Mouse (Mus musculus): ENCODE measurements around the gene Iba57.

Gene Iba57

DNA sequence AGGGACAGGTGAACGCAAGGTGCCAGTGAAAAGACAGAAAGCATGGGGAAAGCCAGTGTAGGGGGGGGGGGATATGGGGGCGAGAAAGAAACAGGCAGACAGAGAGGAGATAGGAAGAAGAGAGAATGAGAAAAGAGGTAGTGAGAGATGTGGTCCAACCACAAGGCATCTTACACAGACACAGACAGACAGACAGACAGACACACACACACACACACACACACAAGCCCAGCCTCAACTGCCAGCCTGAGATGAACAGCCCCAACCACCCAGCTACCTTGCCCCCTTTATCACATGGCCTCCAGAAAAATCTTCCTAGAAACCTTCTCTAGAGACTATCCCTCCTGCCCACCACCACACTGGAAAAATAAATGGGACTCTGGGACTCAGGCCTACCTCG, 31.5 kb downstream of the Iba57 start:
- DNase-seq (ENCODE audit: low spot score) = no peak

GRCm38 (mm10) chr11:59131348-59131919, 32.1 kb downstream of the Iba57 start:
- DNase-seq (ENCODE audit: low spot score) = no peak

- no peak for DNase-seq (ENCODE audit: low spot score)
Measured at GRCm38 (mm10) chr11:59130782-59131181, 32.8 kb downstream of the Iba57 start.

- DNase-seq (ENCODE audit: low spot score) = no peak
Measured at GRCm38 (mm10) chr11:59105945-59106344, 57.6 kb downstream of the Iba57 start.

All from retina, embryonic 14.5 days (tissue).